Mouse (Mus musculus): ENCODE data around the gene F2rl3. TPM values are rescaled to one million over a fixed set of nuclear protein-coding genes. Genes with fewer than 3 reads are reported as not detected.

F2rl3 gene
- total RNA-seq, 2 experiments from 2014 or later, result 2.3 to 2.4 TPM

DNA sequence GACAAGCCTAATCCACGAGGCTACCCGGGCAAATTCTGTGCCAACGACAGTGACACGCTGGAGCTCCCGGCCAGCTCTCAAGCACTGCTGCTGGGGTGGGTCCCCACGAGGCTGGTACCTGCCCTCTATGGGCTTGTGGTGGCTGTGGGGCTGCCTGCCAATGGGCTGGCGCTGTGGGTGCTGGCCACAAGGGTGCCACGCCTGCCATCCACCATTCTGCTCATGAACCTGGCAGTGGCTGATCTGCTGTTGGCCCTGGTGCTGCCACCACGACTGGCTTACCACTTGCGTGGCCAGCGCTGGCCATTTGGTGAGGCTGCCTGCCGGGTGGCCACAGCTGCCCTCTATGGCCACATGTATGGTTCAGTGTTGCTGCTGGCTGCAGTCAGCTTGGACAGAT lies 626 bp downstream of the F2rl3 start:
- no peak for DNase-seq (ENCODE audit: low spot score in 2 of 2)

GRCm38 (mm10) chr8:72765696-72766095 lies 4.0 kb downstream of the F2rl3 start:
- DNase-seq (ENCODE audit: low spot score in 2 of 2), result no peak

DNA sequence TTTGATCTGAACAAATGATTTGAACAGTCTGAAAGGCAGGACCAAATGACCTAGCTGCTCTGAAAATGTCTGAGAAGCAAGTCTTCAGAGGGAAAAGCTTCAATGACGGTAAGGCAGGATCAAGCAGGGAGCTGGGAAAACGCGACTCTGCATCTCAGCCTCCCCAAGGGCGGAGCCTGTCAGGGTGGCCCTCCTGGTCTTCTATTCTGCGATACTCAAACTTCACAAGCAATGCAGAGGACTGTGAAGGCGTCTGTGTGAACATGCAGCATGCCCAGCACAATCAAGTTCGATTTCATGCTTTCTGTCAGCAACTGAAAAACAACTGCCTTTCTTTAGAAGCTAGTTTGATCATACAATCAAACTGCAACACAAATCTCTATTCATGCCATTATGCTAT lies 5.1 kb downstream of the F2rl3 start:
- no peak for DNase-seq (ENCODE audit: low spot score in 2 of 2)

GRCm38 (mm10) chr8:72777797-72778196 lies 16.1 kb downstream of the F2rl3 start:
- DNase-seq (ENCODE audit: low spot score in 2 of 2), result no peak

GRCm38 (mm10) chr8:72780644-72781043 lies 19.0 kb downstream of the F2rl3 start:
- no peak for DNase-seq (ENCODE audit: low spot score in 2 of 2)

- DNase-seq (ENCODE audit: low spot score in 2 of 2), result no peak
These were observed 39.9 kb downstream of the F2rl3 start for GRCm38 (mm10) chr8:72801583-72801982.

DNA sequence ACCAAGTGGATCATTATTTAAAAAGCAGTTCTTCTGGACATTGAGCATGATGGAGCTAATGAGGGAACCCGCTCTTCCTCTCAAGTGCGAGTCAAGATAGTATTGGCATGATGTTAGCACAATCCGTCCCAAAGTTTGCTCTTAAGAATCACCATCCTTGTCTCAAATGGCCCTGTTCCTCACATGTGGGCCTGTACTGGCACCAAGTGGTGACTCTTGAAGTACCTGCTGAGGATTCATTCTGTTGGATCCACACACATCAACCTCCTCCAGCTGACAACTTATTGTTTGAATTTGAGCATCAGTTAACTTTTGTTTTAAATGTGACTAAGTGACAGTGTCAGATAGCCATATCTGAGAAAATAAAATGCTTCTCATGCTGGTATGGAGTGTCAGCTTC lies 51.0 kb downstream of the F2rl3 start:
- DNase-seq (ENCODE audit: low spot score in 2 of 2), result no peak

Other genes starting within 250 kb of the F2rl3 start
- gene Med26, start 213.6 kb upstream of the F2rl3 start, total RNA-seq (2021), result 1 to 10 TPM; 9.4 to 9.8 TPM
- 100 to 1,000 TPM; 114 to 123 TPM for gene Smim7, start 190.8 kb upstream of the F2rl3 start, total RNA-seq (2021)
- gene Tmem38a, start 189.8 kb upstream of the F2rl3 start, total RNA-seq (2021), result 100 to 1,000 TPM; 536 to 560 TPM
- gene Nwd1, start 115.2 kb upstream of the F2rl3 start, total RNA-seq (2021), result 1 to 10 TPM; 1.3 to 1.7 TPM
- gene Sin3b, start 38.6 kb upstream of the F2rl3 start, total RNA-seq (2021), result 100 to 1,000 TPM; 113 to 127 TPM